Mouse (Mus musculus) limb, embryonic 11.5 days (tissue): ENCODE measurements around the gene E130309D02Rik. TPM values are rescaled to one million over a fixed set of nuclear protein-coding genes. Genes with fewer than 3 reads are reported as not detected.

ENCODE experiments used
- ATAC-seq: fragments of 200-750 bp; cut with Nextera tagmentation; 2 replicates; pipeline ENCODE4 v1.8.0; 2017; ENCODE audit warnings: low read depth; ENCODE audit not compliant: insufficient number of reproducible peaks, low FRiP score, low TSS enrichment
- DNase-seq: peaks from one replicate; pipeline ENCODE4 v3.0.0-alpha.2; 2015; ENCODE audit warnings: low spot score
- H3K27ac ChIP-seq: fragments of 300-500 bp; sonication (generic); replicated peaks from 2 replicates; pipeline ENCODE4 v1.5.1; 2014; ENCODE audit warnings: low read depth, mild to moderate bottlenecking, low read length
- H3K27me3 ChIP-seq: fragments of 300-500 bp; sonication (generic); 2 replicates; pipeline ENCODE4 v1.6.1; 2014; ENCODE audit warnings: mild to moderate bottlenecking, low read length, mixed read lengths; ENCODE audit not compliant: control insufficient read depth, insufficient read depth
- H3K36me3 ChIP-seq: fragments of 300-500 bp; sonication (generic); 2 replicates; pipeline ENCODE4 v1.6.1; 2014; ENCODE audit warnings: mild to moderate bottlenecking, low read length, moderate library complexity, mixed read lengths; ENCODE audit not compliant: control insufficient read depth, insufficient read depth
- H3K4me1 ChIP-seq: fragments of 300-500 bp; sonication (generic); 2 replicates; pipeline ENCODE4 v1.6.1; 2014; ENCODE audit warnings: low read length, mixed read lengths; ENCODE audit not compliant: control insufficient read depth, insufficient read depth
- H3K4me2 ChIP-seq: fragments of 300-500 bp; sonication (generic); 2 replicates; pipeline ENCODE4 v1.6.1; 2014; ENCODE audit warnings: low read depth, mild to moderate bottlenecking, moderate library complexity; ENCODE audit not compliant: severe bottlenecking
- H3K4me3 ChIP-seq: fragments of 300-500 bp; sonication (generic); 2 replicates; pipeline ENCODE4 v1.5.1; 2014; ENCODE audit warnings: low read depth, low read length
- H3K9ac ChIP-seq: fragments of 300-500 bp; sonication (generic); 2 replicates; pipeline ENCODE4 v1.6.1; 2014; ENCODE audit warnings: mild to moderate bottlenecking, low read length
- H3K9me3 ChIP-seq: fragments of 300-500 bp; sonication (generic); 2 replicates; pipeline ENCODE4 v1.6.1; 2016; ENCODE audit warnings: low read length; ENCODE audit not compliant: control insufficient read depth
- WGBS: fragments of 180-500 bp; shearing (Covaris S2); extraction: QIAGEN DNeasy Blood & Tissue Kit; methylation state at CpG from one replicate; pipeline ENCODE4 v1.1.7; 2014; 5-methylcytosine and 5-hydroxymethylcytosine counted together
- polyA plus RNA-seq: library from polyadenylated mRNA; unstranded; fragments of >200 nt; fragmentation: Nextera tagmentation; extraction: Ambion mirVana; gene quantifications from 2 replicates; pipeline ENCODE4 v1.2.1, GENCODE M21; 2014

The E130309D02Rik gene
- polyA plus RNA-seq, 1 experiment from 2014 or later: 52.5 TPM

- H3K36me3 ChIP-seq: no peaks in the 10 kb centered on the region
Measured at GRCm38 (mm10) chr5:143255131-143255519, 60.0 kb downstream of the E130309D02Rik start.

GRCm38 (mm10) chr5:143254487-143255130 lies 60.6 kb downstream of the E130309D02Rik start:
- Histone ChIP-seq H3K36me3 (no peaks in the 10 kb centered on the region), H3K9me3 (0 out of 2 replicates have a peak, but pooled peaks cover 2% of the 10 kb centered on the region), H3K9ac (no peak overlapping the region), H3K4me2 (peak overlapping the region; percentile 79), H3K27ac (no peak overlapping the region), H3K4me3 (peak overlapping the region; percentile 29; the same call in 1 of the 2 replicates), H3K4me1 (peaks cover 17% of the 10 kb centered on the region), H3K27me3 (peaks cover 66% of the 10 kb centered on the region)
- WGBS: 4% methylated on average over 66 of the region's 66 CpGs
- ATAC-seq: no peak
- peak; percentile 57 for DNase-seq

More at GRCm38 (mm10) chr5:143255131-143255519, 60.0 kb downstream of the E130309D02Rik start:
- H3K9me3 ChIP-seq: 0 out of 2 replicates have a peak, but pooled peaks cover 2% of the 10 kb centered on the region
- no peak overlapping the region for H3K4me2 ChIP-seq
- no peak overlapping the region for H3K4me3 ChIP-seq
- ATAC-seq: no peak
- DNase-seq: no peak
- H3K27ac ChIP-seq: no peak overlapping the region
- H3K4me1 ChIP-seq: peaks cover 17% of the 10 kb centered on the region
- no peak overlapping the region for H3K9ac ChIP-seq
- WGBS: 11% methylated on average over 24 of the region's 24 CpGs
- peaks cover 66% of the 10 kb centered on the region for H3K27me3 ChIP-seq

- WGBS: 2% methylated on average over 81 of the region's 81 CpGs
- H3K36me3 ChIP-seq: no peaks in the 10 kb centered on the region
- DNase-seq: no peak
Measured at GRCm38 (mm10) chr5:143253881-143254486, 61.2 kb downstream of the E130309D02Rik start.

GRCm38 (mm10) chr5:143253186-143253880 lies 61.8 kb downstream of the E130309D02Rik start:
- peaks cover 66% of the 10 kb centered on the region for H3K27me3 ChIP-seq
- peak overlapping the region; percentile 29 for H3K4me3 ChIP-seq
- no peaks in the 10 kb centered on the region; the same call in 1 of the 2 replicates for H3K36me3 ChIP-seq
- H3K9me3 ChIP-seq: 0 out of 2 replicates have a peak, but pooled peaks cover 2% of the 10 kb centered on the region
- WGBS: 1% methylated on average over 92 of the region's 103 CpGs
- ATAC-seq: peak; percentile 7; the same call in 1 of the 2 replicates
- no peak overlapping the region; the same call in 1 of the 2 replicates for H3K9ac ChIP-seq
- no peak overlapping the region for H3K27ac ChIP-seq
- DNase-seq: peak; percentile 53
- H3K4me2 ChIP-seq: peak overlapping the region; percentile 79
- H3K4me1 ChIP-seq: peaks cover 17% of the 10 kb centered on the region

More at GRCm38 (mm10) chr5:143253881-143254486, 61.2 kb downstream of the E130309D02Rik start:
- H3K27me3 ChIP-seq: peaks cover 66% of the 10 kb centered on the region
- peak overlapping the region; percentile 29 for H3K4me3 ChIP-seq
- H3K9ac ChIP-seq: no peak overlapping the region
- peak overlapping the region; percentile 79 for H3K4me2 ChIP-seq
- peak; percentile 12; the same call in 1 of the 2 replicates for ATAC-seq
- H3K27ac ChIP-seq: no peak overlapping the region
- H3K9me3 ChIP-seq: 0 out of 2 replicates have a peak, but pooled peaks cover 2% of the 10 kb centered on the region
- H3K4me1 ChIP-seq: peaks cover 17% of the 10 kb centered on the region

GRCm38 (mm10) chr5:143252791-143253185 lies 62.4 kb downstream of the E130309D02Rik start:
- peaks cover 66% of the 10 kb centered on the region for H3K27me3 ChIP-seq
- no peak overlapping the region; the same call in 1 of the 2 replicates for H3K4me2 ChIP-seq
- peak; percentile 33 for DNase-seq
- H3K9ac ChIP-seq: no peak overlapping the region
- peaks cover 2% of the 10 kb centered on the region; the same call in 1 of the 2 replicates for H3K36me3 ChIP-seq
- WGBS: 10% methylated on average over 18 of the region's 18 CpGs
- 0 out of 2 replicates have a peak, but pooled peaks cover 2% of the 10 kb centered on the region for H3K9me3 ChIP-seq
- H3K27ac ChIP-seq: no peak overlapping the region
- peak overlapping the region; percentile 29; the same call in 1 of the 2 replicates for H3K4me3 ChIP-seq
- ATAC-seq: no peak
- H3K4me1 ChIP-seq: peaks cover 17% of the 10 kb centered on the region

GRCm38 (mm10) chr5:143252039-143252438 lies 63.1 kb downstream of the E130309D02Rik start:
- H3K9ac ChIP-seq: no peak overlapping the region
- peaks cover 17% of the 10 kb centered on the region for H3K4me1 ChIP-seq
- ATAC-seq (no peak), DNase-seq (no peak)
- H3K27me3 ChIP-seq: peaks cover 62% of the 10 kb centered on the region
- no peak overlapping the region for H3K4me3 ChIP-seq
- no peak overlapping the region for H3K27ac ChIP-seq
- peaks cover 2% of the 10 kb centered on the region; the same call in 1 of the 2 replicates for H3K36me3 ChIP-seq
- 0 out of 2 replicates have a peak, but pooled peaks cover 2% of the 10 kb centered on the region for H3K9me3 ChIP-seq
- H3K4me2 ChIP-seq: no peak overlapping the region
- WGBS: 39% methylated on average over 6 of the region's 6 CpGs
